Mouse (Mus musculus) bone marrow, adult 2 months (tissue): Measurements from ENCODE around the gene Phactr2. TPM values are rescaled to one million over a fixed set of nuclear protein-coding genes. Genes with fewer than 3 reads are reported as not detected.

ENCODE experiments used
- H3K27ac ChIP-seq: fragments of 200-500 bp; 2 replicates; pipeline ENCODE4 v1.5.1; 2012; ENCODE audit warnings: low read depth, mild to moderate bottlenecking, control low read depth, inconsistent platforms, low read length; ENCODE audit not compliant: control insufficient read depth, poor library complexity, insufficient read depth
- H3K4me1 ChIP-seq: fragments of 200-500 bp; 2 replicates; pipeline ENCODE4 v1.6.1; 2011; ENCODE audit warnings: low read length; ENCODE audit not compliant: control insufficient read depth, insufficient read depth
- H3K4me3 ChIP-seq: fragments of 200-500 bp; replicated peaks from 2 replicates; pipeline ENCODE3; 2011; ENCODE audit warnings: mild to moderate bottlenecking, low read depth, low read length, control low read depth; ENCODE audit not compliant: control insufficient read depth
- CTCF ChIP-seq: fragments of 200-500 bp; IDR thresholded peaks from 2 replicates; pipeline ENCODE4 v1.5.1; 2011; ENCODE audit warnings: low read length, control low read depth; ENCODE audit not compliant: control insufficient read depth, insufficient read depth
- POLR2A ChIP-seq: fragments of 200-500 bp; IDR thresholded peaks from 2 replicates; pipeline ENCODE4 v1.6.1; 2011; ENCODE audit warnings: low read depth, mild to moderate bottlenecking, control low read depth, low read length, borderline replicate concordance; ENCODE audit not compliant: control insufficient read depth
- WGBS: fragments of 180-500 bp; shearing (Covaris S2); methylation state at CpG from one replicate; pipeline ENCODE4 v1.1.7; 2018; 5-methylcytosine and 5-hydroxymethylcytosine counted together
- polyA plus RNA-seq: library from polyadenylated mRNA; stranded (reverse); fragments of >200 nt; gene quantifications from 2 replicates; pipeline ENCODE4 v1.2.4, GENCODE M21; 2011; ENCODE audit warnings: low replicate concordance; ENCODE audit not compliant: missing spikeins, insufficient read depth, insufficient read length

Gene Phactr2
- polyA plus RNA-seq, 1 experiment = 12.8 TPM

DNA sequence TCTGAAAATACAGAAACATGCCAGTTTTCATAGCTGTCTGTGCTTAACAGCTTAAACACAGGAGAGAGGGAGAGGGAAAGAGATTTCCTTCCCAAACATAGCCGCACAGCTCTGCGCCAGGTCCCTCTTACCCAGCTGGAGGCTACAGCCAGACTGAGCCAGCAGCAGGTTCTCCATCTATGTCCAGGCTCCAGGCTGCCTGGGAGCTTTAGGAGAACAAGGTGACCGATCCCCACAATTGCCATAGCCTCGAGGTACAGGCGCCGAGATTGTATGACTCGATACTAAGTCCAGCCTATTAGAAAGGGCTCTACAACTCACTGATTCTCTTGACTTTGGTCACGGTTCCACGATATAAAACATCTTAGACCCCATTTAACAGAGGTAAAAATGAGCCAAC, 37.2 kb downstream of the Phactr2 start:
- H3K4me1 ChIP-seq = peaks cover 3% of the 10 kb centered on the region
- no peak overlapping the region for H3K4me3 ChIP-seq
- WGBS = 83% methylated on average over 9 of the region's 9 CpGs
- H3K27ac ChIP-seq = no peak overlapping the region
- TF ChIP-seq CTCF = no peak
- TF ChIP-seq POLR2A = no peak

DNA sequence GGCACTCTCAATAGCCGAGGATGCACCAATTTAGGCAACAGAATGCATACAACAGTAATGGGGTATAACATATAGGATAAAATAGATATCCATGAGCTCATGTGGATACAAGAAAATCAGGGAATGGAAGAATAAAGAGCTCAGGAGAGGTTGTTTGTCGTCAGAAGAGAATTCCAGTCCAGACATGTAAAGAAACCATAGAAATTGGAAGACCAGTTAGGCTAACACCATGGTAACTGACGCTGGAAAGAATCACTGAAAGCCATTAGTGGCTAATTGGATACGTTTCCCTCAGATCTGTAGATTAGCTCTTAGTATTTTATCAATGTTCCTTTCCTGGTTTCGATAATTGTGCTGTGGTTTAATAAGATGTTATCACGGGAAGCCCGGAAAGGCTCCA, 41.2 kb downstream of the Phactr2 start:
- TF ChIP-seq POLR2A (no peak), CTCF (no peak)
- WGBS = 82% methylated on average over 7 of the region's 7 CpGs
- Histone ChIP-seq H3K4me3 (no peak overlapping the region), H3K4me1 (peaks cover 3% of the 10 kb centered on the region; the same call in 1 of the 2 replicates), H3K27ac (no peak overlapping the region)

DNA sequence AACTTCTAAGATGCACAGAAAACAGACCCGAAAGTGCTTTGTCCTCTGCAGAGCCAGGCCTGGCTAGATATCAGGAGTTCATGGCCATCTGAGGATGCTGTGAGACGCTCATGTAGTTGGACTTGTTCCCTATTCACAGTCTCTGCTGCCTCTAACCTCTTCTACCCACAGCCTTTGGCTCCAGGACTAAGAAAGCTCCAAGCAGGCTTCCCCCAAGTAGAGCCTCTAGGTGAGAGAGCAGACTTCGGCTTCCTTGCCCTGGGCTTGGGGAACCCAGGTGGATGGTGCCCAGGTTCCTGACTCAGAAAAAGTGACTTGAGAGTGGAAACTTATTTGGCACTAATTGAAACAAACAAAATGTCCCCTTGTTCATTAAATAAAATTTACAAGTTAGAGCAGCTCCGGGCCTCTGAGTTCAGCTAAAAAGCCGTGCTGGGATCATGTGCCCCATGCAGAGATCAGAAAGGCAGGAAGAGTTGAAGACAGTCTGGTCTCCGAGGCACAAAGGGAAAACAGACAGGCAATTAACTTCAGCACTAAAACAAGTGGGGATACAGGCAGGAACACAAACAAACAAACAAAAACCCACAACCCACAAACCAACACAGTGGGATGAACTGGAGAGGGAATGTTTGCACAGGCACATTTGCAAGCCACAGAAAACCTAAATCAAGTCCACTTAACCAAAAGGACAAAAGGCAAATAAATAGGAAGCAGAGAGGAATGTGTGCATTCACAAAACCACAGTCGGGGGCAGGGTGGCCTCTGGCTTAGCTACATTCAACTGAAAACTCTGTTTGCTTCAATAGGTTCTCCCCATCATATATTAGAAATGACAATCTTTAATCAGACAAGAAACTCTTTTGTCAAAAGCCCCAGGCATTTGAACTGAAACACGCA, 42.3 kb downstream of the Phactr2 start:
- 35% methylated on average over 8 of the region's 8 CpGs for WGBS
- TF ChIP-seq CTCF (no peak), POLR2A (no peak)
- H3K27ac ChIP-seq = no peak overlapping the region

DNA sequence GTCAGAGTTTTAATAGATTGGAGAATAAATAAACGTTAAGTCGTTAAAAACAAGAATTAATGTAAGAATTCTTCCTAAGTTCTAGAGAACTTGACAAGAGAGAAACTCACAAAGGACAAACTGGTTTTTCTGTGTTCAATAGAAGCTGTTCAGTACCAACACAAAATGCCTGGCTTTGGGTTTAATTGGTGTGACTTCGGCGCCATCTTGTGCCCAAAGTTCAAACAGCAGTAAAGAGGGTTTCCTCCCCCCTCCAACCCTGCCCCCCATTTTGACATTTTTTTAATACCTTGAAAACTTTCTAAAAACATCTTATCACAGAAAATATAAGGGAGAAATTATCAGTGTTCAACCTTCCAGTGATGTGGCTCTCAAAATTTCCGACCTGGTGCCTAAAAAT, 44.4 kb downstream of the Phactr2 start:
- no peak overlapping the region for H3K4me3 ChIP-seq
- TF ChIP-seq CTCF (peak; percentile 56; the same call in 1 of the 2 replicates), POLR2A (no peak)
- no peak overlapping the region for H3K27ac ChIP-seq
- peaks cover 3% of the 10 kb centered on the region; the same call in 1 of the 2 replicates for H3K4me1 ChIP-seq
- WGBS = 14% methylated on average over 5 of the region's 5 CpGs

More for the DNA sequence above, 42.3 kb downstream of the Phactr2 start:
- Histone ChIP-seq H3K4me3 (no peak overlapping the region), H3K4me1 (peaks cover 3% of the 10 kb centered on the region; the same call in 1 of the 2 replicates)

DNA sequence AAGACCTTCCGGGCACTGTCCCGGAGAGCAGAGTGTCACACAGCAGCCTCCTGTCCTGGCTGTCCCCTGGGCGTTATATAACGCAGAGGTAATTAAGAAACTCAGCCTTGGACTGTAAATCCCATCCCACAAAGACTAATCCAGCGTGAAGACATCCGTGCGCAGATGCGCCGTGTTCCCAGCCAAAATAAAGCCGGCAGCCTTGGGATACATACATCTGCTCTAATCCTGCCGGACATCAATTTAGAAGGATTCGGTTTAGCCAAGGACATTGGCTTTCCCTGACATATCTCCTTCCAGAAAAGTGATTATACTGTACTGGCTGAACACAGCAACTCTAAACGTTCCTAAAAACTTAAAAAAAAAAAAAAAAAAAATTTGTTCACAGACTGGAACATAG, 45.0 kb downstream of the Phactr2 start:
- H3K27ac ChIP-seq = no peak overlapping the region
- no peak for TF ChIP-seq CTCF
- TF ChIP-seq POLR2A = no peak
- no peak overlapping the region for H3K4me3 ChIP-seq
- 84% methylated on average over 13 of the region's 13 CpGs for WGBS
- H3K4me1 ChIP-seq = peaks cover 3% of the 10 kb centered on the region; the same call in 1 of the 2 replicates

DNA sequence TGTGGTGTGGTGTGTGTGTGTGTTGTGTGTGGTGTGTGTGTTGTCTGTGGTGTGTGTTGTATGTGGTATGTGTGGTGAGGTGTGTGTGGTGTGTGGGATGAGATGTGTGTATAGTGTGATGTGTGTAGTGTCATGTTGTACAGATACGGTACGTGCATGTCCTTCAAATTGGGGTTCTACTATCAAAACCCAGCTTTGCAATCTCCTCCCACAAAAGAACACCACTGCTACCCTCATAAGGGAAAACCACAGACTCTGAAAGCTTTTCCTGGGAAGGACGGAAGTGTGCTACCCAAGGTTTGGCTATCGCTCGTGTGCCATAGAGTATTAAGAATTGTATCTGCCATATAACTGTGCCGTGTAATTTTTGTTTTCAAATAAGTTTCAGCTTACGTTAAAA, 45.7 kb downstream of the Phactr2 start:
- TF ChIP-seq POLR2A (no peak), CTCF (no peak)
- WGBS = 13% methylated on average over 7 of the region's 7 CpGs

DNA sequence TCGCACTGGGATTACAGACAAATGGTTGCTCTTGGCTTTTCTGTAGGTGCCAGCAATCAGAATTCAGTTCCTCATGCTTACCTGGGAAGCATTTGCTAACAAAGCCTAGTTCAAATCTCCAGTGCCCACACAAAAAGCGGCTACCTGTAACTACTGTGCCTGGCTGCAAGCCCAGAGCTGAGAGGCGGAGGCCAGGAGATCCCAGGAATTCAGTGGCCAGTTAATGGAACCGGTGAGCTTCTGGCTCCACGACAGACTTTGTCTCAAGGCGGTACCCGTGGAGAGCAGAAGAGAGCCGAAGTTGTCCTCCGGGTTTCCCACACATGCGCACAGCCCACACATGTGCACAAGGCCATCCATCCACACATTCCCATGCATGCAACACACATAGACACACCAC, 46.6 kb downstream of the Phactr2 start:
- peaks cover 3% of the 10 kb centered on the region; the same call in 1 of the 2 replicates for H3K4me1 ChIP-seq
- no peak overlapping the region for H3K4me3 ChIP-seq
- 89% methylated on average over 10 of the region's 10 CpGs for WGBS
- TF ChIP-seq CTCF (no peak), POLR2A (no peak)
- no peak overlapping the region for H3K27ac ChIP-seq

More for the DNA sequence above, 45.7 kb downstream of the Phactr2 start:
- Histone ChIP-seq H3K27ac (no peak overlapping the region), H3K4me3 (no peak overlapping the region), H3K4me1 (peaks cover 3% of the 10 kb centered on the region; the same call in 1 of the 2 replicates)

DNA sequence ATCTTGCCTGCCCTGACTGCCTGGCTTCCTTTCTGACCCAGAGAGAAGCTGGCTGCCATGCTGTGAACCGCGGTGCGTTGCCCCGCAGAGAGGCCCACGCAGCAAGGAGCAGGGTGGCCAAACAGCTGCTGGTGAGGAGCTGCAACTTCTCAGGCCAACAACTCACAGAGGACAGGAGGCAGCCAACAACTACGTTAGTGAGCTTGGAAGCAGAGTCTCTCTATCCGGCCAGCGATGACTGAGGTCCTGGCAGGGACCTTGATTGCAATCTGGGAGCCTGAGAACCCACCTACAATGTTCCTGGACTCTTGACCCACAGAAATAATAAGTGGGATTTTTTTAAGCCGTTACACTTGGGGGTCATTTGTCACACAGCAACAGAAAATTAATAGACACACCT, 49.0 kb downstream of the Phactr2 start:
- no peak overlapping the region for H3K27ac ChIP-seq
- no peak overlapping the region for H3K4me3 ChIP-seq
- H3K4me1 ChIP-seq = peaks cover 3% of the 10 kb centered on the region; the same call in 1 of the 2 replicates
- TF ChIP-seq POLR2A (no peak), CTCF (no peak)
- 90% methylated on average over 9 of the region's 9 CpGs for WGBS

DNA sequence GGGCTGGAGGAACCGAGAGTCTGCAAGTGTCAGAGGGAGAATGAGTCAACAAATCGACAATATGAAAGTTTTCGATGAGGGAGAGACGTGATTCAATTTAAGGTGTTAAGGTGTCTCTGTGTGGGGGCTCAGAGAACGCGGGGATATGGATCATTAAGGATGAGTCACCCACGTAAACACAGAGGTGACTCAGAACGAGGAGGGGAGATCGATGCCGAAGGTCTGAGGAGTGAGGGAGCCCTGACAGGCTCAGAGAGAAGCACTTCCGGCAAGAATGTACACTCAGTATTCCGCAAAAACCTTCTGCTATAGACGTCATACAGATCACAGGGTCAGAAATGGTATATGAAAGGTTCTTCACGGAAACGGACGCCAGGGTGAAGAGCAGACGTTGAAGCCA, 49.7 kb downstream of the Phactr2 start:
- no peak for TF ChIP-seq POLR2A
- TF ChIP-seq CTCF = no peak
- peaks cover 3% of the 10 kb centered on the region; the same call in 1 of the 2 replicates for H3K4me1 ChIP-seq
- H3K27ac ChIP-seq = no peak overlapping the region
- H3K4me3 ChIP-seq = no peak overlapping the region
- WGBS = 87% methylated on average over 17 of the region's 17 CpGs
